Mouse (Mus musculus) small intestine, adult 2 months (tissue): ENCODE measurements around the gene Nudt1. TPM values are rescaled to one million over a fixed set of nuclear protein-coding genes. Genes with fewer than 3 reads are reported as not detected.

Source experiments
- H3K27ac ChIP-seq: fragments of 200-500 bp; 2 replicates; pipeline ENCODE4 v1.5.1; 2012; ENCODE audit warnings: low read depth, low read length, control low read depth, inconsistent platforms; ENCODE audit not compliant: insufficient read depth
- H3K27me3 ChIP-seq: fragments of 200-500 bp; 2 replicates; pipeline ENCODE4 v1.6.1; 2012; ENCODE audit warnings: mild to moderate bottlenecking, moderate library complexity, low read length, inconsistent platforms; ENCODE audit not compliant: control insufficient read depth, insufficient read depth
- H3K36me3 ChIP-seq: fragments of 200-500 bp; 2 replicates; pipeline ENCODE4 v1.6.1; 2012; ENCODE audit warnings: mild to moderate bottlenecking, low read length, control low read depth, inconsistent platforms; ENCODE audit not compliant: control insufficient read depth, insufficient read depth
- H3K4me1 ChIP-seq: fragments of 200-500 bp; 2 replicates; pipeline ENCODE4 v1.6.1; 2012; ENCODE audit warnings: low read length, inconsistent platforms, mixed read lengths; ENCODE audit not compliant: control insufficient read depth, insufficient read depth, insufficient read length
- H3K4me3 ChIP-seq: fragments of 200-500 bp; 2 replicates; pipeline ENCODE4 v1.5.1; 2012; ENCODE audit warnings: low read depth, mild to moderate bottlenecking, control low read depth, inconsistent platforms, low read length, moderate library complexity
- CTCF ChIP-seq: fragments of 200-500 bp; IDR thresholded peaks from 2 replicates; pipeline ENCODE4 v1.5.1; 2012; ENCODE audit warnings: low read depth, mild to moderate bottlenecking, control low read depth, inconsistent platforms, low read length, moderate library complexity, mixed read lengths; ENCODE audit not compliant: insufficient replicate concordance, insufficient read length; ENCODE audit errors: extremely low read depth
- POLR2A ChIP-seq: fragments of 200-500 bp; IDR thresholded peaks from 2 replicates; pipeline ENCODE4 v1.6.1; 2012; ENCODE audit warnings: low read depth, mild to moderate bottlenecking, control low read depth, inconsistent platforms, low read length, moderate library complexity
- WGBS: fragments of 180-500 bp; shearing (Covaris S2); methylation state at CpG from one replicate; pipeline ENCODE4 v1.1.7; 2018; 5-methylcytosine and 5-hydroxymethylcytosine counted together
- polyA plus RNA-seq: library from polyadenylated mRNA; depleted of rRNA; stranded (reverse); fragments of >200 nt; gene quantifications from 2 replicates; pipeline ENCODE4 v1.2.3, GENCODE M21; 2012; rRNA removed

The Nudt1 gene
- polyA plus RNA-seq, 1 experiment = 11.0 TPM

GRCm38 (mm10) chr5:140379299-140379698, 57.8 kb downstream of the Nudt1 start:
- no peak overlapping the region for H3K4me3 ChIP-seq
- no peak overlapping the region for H3K27ac ChIP-seq
- no peaks in the 10 kb centered on the region for H3K27me3 ChIP-seq
- WGBS = 79% methylated on average over 6 of the region's 6 CpGs
- no peaks in the 10 kb centered on the region for H3K36me3 ChIP-seq
- H3K4me1 ChIP-seq = peaks cover 7% of the 10 kb centered on the region; the same call in 1 of the 2 replicates
- TF ChIP-seq CTCF (no peak), POLR2A (no peak)

- WGBS = 80% methylated on average over 7 of the region's 7 CpGs
- TF ChIP-seq POLR2A (no peak), CTCF (no peak)
- no peaks in the 10 kb centered on the region for H3K27me3 ChIP-seq
- no peak overlapping the region for H3K4me3 ChIP-seq
- no peaks in the 10 kb centered on the region; the same call in 1 of the 2 replicates for H3K4me1 ChIP-seq
- no peaks in the 10 kb centered on the region for H3K36me3 ChIP-seq
- H3K27ac ChIP-seq = no peak overlapping the region
Observed at GRCm38 (mm10) chr5:140381156-140381555, 59.7 kb downstream of the Nudt1 start.

- no peak for TF ChIP-seq POLR2A
- TF ChIP-seq CTCF = no peak
- Histone ChIP-seq H3K27ac (no peak overlapping the region), H3K4me3 (no peak overlapping the region), H3K4me1 (no peaks in the 10 kb centered on the region; the same call in 1 of the 2 replicates), H3K27me3 (no peaks in the 10 kb centered on the region), H3K36me3 (no peaks in the 10 kb centered on the region)
- WGBS = 85% methylated on average over 6 of the region's 6 CpGs
Observed at GRCm38 (mm10) chr5:140382688-140383087, 61.2 kb downstream of the Nudt1 start.

- no peaks in the 10 kb centered on the region for H3K27me3 ChIP-seq
- H3K4me1 ChIP-seq = peaks cover under 1% of the 10 kb centered on the region
- no peaks in the 10 kb centered on the region for H3K36me3 ChIP-seq
- no peak overlapping the region for H3K4me3 ChIP-seq
- 66% methylated on average over 7 of the region's 7 CpGs for WGBS
- no peak overlapping the region for H3K27ac ChIP-seq
- TF ChIP-seq CTCF = no peak
- TF ChIP-seq POLR2A = no peak
Observed at GRCm38 (mm10) chr5:140383559-140383958, 62.1 kb downstream of the Nudt1 start.

GRCm38 (mm10) chr5:140384462-140384861, 63.0 kb downstream of the Nudt1 start:
- no peaks in the 10 kb centered on the region for H3K36me3 ChIP-seq
- 76% methylated on average over 1 of the region's 1 CpGs for WGBS
- no peak overlapping the region for H3K4me3 ChIP-seq
- no peak for TF ChIP-seq POLR2A
- no peak for TF ChIP-seq CTCF
- peaks cover 5% of the 10 kb centered on the region for H3K4me1 ChIP-seq
- no peak overlapping the region for H3K27ac ChIP-seq
- no peaks in the 10 kb centered on the region for H3K27me3 ChIP-seq

- no peak overlapping the region for H3K27ac ChIP-seq
- peaks cover 5% of the 10 kb centered on the region for H3K4me1 ChIP-seq
- 93% methylated on average over 7 of the region's 7 CpGs for WGBS
- no peaks in the 10 kb centered on the region for H3K36me3 ChIP-seq
- TF ChIP-seq POLR2A = no peak
- TF ChIP-seq CTCF = no peak
- H3K4me3 ChIP-seq = no peak overlapping the region
- H3K27me3 ChIP-seq = no peaks in the 10 kb centered on the region
Observed at GRCm38 (mm10) chr5:140387236-140387635, 65.8 kb downstream of the Nudt1 start.

Other genes starting within 250 kb of the Nudt1 start
- gene Mad1l1, start 104 bp upstream of the Nudt1 start, polyA plus RNA-seq = 13.2 and 22.9 TPM in 2 replicates
- 3.2 and 4.3 TPM in 2 replicates for gene Mrm2, start 10.2 kb downstream of the Nudt1 start, polyA plus RNA-seq
- 5.0 and 6.6 TPM in 2 replicates for gene Snx8, start 67.6 kb downstream of the Nudt1 start, polyA plus RNA-seq
- 40.9 and 68.3 TPM in 2 replicates for gene Eif3b, start 97.7 kb downstream of the Nudt1 start, polyA plus RNA-seq
- 0.04 TPM in 1 of 2 replicates, not detected in the other for gene Gm4869, start 124.0 kb downstream of the Nudt1 start, polyA plus RNA-seq
- 10.5 and 10.6 TPM in 2 replicates for gene Chst12, start 183.9 kb downstream of the Nudt1 start, polyA plus RNA-seq
- gene Grifin, start 243.4 kb downstream of the Nudt1 start, polyA plus RNA-seq = not detected in 2 replicates